Mouse (Mus musculus) urinary bladder, postnatal 36 days (tissue): ENCODE measurements around the gene Rgs2.

Experiments used
- DNase-seq, 2 experiments: peaks; one replicate each; pipeline ENCODE4 v3.0.0; 2022; ENCODE audit warnings: low spot score in 2 of 2, mixed read lengths in 1 of 2

Gene Rgs2

DNA sequence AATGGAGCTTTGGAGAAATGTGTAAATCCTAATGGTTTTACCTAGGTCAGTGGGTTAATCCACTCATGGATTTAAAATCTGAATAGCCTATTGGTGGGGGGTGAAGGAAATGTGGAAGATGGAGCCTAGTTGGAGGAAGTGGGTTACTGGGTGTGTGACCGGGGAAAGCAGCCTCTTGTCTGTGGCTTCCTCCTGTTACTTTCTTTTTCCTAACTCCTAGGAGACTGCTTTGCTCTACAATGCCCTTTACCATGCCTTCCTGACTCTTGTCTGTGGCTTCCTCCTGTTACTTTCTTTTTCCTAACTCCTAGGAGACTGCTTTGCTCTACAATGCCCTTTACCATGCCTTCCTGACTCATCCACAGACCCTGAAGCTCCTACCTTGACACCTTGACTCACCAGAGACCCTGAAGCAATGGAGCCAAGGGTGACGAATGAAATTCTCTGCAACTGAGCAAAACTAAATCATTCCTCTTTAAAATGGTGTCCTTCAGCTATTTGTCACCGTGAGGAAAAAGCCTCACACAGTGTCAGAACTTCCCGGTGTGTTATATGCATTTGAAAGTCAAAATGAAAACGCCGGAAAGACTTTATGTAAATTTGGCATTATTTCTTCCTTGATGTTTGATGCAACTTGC lies 18.9 kb downstream of the Rgs2 start:
- no peak for DNase-seq

DNA sequence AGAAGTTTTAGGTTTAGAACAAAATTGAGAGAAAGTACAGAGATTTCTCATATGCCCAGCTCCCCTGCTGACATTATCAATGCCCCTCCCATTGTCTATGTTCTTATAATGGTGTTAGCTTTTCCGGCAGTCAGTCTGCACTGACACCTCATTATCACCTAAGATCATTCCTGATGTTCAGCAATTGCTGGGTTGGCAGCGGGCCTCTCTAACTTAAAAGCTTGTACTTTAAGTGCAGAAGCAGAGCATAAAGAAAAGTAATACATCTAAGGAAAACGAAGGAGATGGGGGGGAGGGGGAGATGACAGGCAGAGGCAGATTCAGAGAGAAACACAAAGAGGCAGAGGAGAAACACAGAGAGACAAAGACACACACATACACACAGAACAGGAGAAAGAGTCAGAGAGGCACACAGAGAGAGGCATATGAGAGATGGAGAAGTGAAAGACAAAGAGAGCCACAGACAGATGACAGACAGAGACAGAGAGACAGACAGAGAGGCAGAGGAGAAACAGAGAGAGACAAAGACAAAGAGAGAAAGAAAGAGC lies 21.1 kb downstream of the Rgs2 start:
- no peak for DNase-seq

DNA sequence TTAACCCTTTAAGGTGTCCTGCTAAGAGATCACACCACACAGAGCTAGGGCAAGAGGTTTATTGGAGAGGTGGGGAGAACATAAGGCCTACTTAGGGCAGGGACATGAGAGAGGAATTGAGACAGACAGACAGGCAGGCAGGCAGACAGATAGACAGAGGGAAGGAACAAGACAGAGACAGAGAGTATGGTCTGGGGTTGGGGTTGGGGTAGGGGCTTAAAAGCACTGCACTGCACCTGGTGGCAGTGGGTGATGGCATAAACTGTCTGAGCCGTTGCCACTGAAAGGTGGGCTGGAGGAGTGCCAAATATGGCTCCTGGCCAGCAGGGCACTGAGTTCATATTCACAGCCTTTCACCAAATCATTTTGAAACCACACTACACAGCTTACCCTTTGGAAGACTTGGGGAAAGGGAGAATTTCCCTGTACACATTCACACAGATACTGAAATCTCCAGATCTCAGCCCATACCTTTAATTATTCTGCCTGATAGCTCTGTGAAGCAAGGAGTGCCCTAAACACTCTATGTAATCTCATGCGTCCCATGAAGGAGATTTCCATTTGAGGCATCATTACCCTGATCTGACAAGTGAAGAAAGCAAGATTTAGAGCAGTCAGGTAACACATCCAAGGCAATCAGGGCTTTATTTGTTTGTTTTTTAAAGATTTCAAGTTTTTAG lies 21.7 kb downstream of the Rgs2 start:
- no peak for DNase-seq

DNA sequence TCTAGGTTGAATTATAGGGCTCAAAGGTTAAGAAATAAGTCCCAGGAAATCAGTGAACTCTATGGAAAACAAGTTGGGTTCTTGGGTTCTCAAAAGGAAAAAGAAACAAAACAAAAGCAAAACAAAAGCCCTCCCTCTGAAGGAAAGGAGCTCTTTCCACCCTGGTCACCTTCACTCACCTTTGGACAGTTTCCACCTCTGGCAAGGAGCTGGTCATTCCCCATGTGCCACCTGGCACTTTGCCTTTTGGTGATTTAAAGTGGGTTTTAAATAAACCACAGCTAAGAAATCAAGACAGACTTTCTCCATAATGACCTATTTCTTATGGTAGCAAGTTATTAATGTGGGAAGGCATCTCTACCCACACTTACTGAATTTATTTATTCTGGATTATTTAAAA lies 23.1 kb downstream of the Rgs2 start:
- DNase-seq = peak in 1 of 2 experiments; percentile 33

DNA sequence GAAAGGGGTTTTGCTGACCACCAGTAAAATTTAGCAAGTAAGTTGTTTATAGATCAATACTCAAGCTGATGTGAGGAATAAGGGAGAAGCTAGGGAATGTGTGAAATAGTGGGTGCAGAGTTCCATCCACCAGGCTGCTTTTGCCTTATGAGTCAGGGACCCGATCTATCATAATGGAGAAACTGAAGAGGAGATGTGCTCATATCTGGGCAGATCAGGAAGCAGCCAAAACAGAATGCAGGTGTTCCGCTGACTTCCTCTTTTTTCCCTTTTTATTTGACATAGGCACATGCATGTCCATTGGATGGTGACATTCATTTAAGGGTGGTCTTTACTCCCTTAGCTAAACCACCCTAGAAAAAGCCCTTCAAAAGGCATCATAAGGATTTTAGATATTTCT lies 29.3 kb downstream of the Rgs2 start:
- no peak for DNase-seq

DNA sequence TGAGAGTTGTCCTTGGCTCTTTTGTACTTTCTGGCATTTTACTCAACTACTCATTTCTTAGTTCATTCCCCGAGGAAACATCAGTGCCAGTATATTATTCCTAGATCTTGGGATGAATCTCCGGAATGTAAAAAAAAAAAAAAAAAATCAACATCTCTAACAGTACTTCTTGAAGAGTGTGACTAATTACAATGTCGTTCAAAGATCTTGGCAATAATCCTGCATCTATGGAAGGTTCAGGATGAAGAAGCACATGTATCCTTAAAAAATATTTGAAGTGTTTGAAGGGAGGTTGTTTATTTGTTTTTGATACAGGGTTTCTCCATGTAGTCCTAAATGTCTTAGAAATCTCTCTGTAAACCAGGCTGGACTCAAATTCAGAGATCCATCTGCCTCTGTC lies 41.7 kb downstream of the Rgs2 start:
- DNase-seq = no peak

DNA sequence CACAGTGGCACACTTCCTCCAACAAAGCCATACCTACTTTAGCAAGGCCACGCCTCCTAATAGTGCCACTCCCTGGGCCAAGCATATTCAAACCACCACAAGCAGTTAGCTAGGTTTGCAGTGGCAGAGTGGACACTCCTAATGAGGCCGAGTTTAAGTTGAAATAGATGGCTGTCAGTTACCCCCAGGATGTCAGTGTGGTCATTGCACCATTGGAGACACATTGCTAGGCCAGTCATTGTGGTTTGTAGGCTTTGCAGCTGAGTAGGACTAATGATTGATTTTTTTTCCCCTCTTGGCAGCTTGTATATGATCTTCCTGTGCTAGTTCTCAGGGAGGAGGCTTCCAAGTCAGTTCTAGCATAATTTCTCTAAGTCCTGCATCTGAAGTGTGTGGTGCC lies 43.6 kb downstream of the Rgs2 start:
- DNase-seq = no peak

DNA sequence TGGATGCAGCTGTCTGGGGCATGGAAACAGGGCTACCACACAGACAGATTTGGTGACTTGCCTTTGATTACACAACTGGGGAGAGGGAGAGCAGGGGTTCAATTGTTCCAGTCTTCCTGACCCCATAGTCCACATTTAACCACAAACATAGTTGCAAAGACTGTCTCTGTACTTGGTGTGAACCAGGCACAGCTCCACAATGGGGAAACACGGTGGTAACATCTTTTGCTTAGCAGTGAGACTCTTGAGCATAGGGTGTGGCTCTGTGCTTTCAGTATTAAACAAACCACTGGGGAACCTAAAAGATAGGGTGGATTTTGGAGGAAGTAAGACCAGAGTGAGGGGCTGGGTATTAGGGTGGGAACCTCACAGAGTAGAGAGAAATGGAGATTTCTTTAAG lies 47.9 kb downstream of the Rgs2 start:
- DNase-seq = no peak

DNA sequence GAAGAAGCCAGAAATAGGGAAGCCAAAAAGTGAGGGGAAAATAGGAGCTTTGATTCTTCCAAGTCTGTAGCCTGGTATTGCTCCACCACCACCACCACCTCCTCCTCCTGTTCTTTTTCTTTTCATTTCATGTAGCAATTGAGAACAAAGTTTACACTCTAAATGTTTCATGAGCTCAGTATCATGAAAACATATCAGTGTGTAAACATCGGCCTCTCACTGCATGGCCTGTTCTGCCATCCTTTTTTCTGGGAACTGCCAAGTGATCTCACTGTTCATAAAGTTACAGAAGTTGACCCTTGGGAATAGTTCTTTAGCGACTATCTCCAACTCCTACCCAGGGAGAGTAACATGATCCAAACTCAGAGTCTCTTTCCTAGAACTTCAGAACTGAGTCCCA lies 51.1 kb downstream of the Rgs2 start:
- no peak for DNase-seq
